Mouse (Mus musculus) bone marrow, adult 2 months (tissue): ENCODE measurements around the gene Fgfr2.

Source experiments
- CTCF ChIP-seq: fragments of 200-500 bp; IDR thresholded peaks from 2 replicates; pipeline ENCODE4 v1.5.1; 2011; ENCODE audit warnings: low read length, control low read depth; ENCODE audit not compliant: control insufficient read depth, insufficient read depth
- POLR2A ChIP-seq: fragments of 200-500 bp; IDR thresholded peaks from 2 replicates; pipeline ENCODE4 v1.6.1; 2011; ENCODE audit warnings: low read depth, mild to moderate bottlenecking, control low read depth, low read length, borderline replicate concordance; ENCODE audit not compliant: control insufficient read depth

DNA sequence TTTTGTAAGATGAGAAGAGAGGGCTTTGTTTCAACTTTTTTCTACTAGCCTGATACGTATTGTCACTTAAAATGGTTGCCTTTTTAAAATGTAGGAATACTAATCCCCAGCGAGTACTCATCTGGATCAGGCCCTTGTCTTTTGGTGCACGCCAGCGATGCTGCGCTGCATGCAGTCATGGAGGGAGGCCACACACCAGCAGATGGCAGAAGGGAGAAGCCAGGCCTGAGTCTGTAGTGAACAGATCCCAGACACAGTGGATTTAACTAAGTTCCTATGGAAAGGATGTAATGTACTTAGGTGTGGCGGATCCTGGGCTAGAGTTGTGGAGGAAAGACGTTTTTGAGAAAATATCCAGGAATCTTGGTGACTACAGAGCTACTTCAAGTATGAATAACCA is 239.1 kb downstream of the Fgfr2 start:
- TF ChIP-seq POLR2A, result no peak
- no peak for TF ChIP-seq CTCF
